ENCODE assay signal across 23 mouse cellular contexts in genomic region chr7:140987182-140988138, GRCm38 (mm10). TPM values are rescaled to one million over a fixed set of nuclear protein-coding genes. Genes with fewer than 3 reads are reported as not detected.
DNase-seq lines count a peak whose midpoint lies in the region; TF ChIP-seq lines count a peak whose summit lies in the region.
"Had no signal": no experiment of that assay in that cellular context is flagged by ENCODE, and none has a peak within 500 bp of the region (broad histone marks: within the 10 kb centered on the region; RNA-seq: fewer than 3 reads in every experiment).

No protein-coding gene starts in this region.

- H3K4me2 ChIP-seq in CH12.LX (ENCODE audit: insufficient read depth, low read depth, poor library complexity, severe bottlenecking): peak overlapping the region; percentile 82
- H3K4me2 ChIP-seq: lung, embryonic 15.5 days; midbrain, embryonic 12.5 days had no signal

- TF ChIP-seq POLR2A in CH12.LX (IDR thresholded peaks at IDR 0.05; ENCODE audit: low read depth, low read length): 0 out of 2 replicates have a peak, but pooled peaks have one; percentile 25
- no peak for TF ChIP-seq POLR2A in thymus, adult 2 months (IDR thresholded peaks at IDR 0.05; ENCODE audit: control insufficient read depth, extremely low read depth, insufficient read depth, low read length, poor library complexity)

- H3K79me2 ChIP-seq in CH12.LX (replicated peaks; ENCODE audit: control insufficient read depth, extremely low read depth, insufficient read depth, poor library complexity, severe bottlenecking): no peaks in the 10 kb centered on the region

- TF ChIP-seq RAD21 in CH12.LX (IDR thresholded peaks at IDR 0.05; ENCODE audit: low read depth, low read length): no peak

- 33% methylated on average over 17 of the region's 17 CpGs for WGBS in thymus, adult 2 months

- H3K9me3 ChIP-seq in CH12.LX (replicated peaks; ENCODE audit: low read length): peaks cover 7% of the 10 kb centered on the region
- H3K9me3 ChIP-seq: lung, embryonic 15.5 days; midbrain, embryonic 12.5 days had no signal

- TF ChIP-seq CTCF in CH12.LX (conservative IDR thresholded peaks at IDR 0.05 in 1 of 2, IDR thresholded peaks at IDR 0.05 in 1 of 2; ENCODE audit: low read depth in 2 of 2, low read length in 2 of 2): no peak
- TF ChIP-seq CTCF in thymus, adult 2 months (IDR thresholded peaks at IDR 0.05; ENCODE audit: borderline replicate concordance, control insufficient read depth, extremely low read depth, insufficient read depth, low read length, poor library complexity): no peak

- peak overlapping the region; percentile 60 for H3K9ac ChIP-seq in CH12.LX (ENCODE audit: insufficient read depth, low read depth)
- H3K9ac ChIP-seq: lung, embryonic 15.5 days; midbrain, embryonic 12.5 days had no signal

- peak; percentile 29 to 69 for DNase-seq in frontal cortex, postnatal 36 days (ENCODE audit: low spot score in 2 of 2)
- no peak for DNase-seq in frontal cortex, postnatal 25 days (ENCODE audit: low spot score in 2 of 2)
- peak; percentile 38 to 39 for DNase-seq in left cerebral cortex, postnatal 36 days (ENCODE audit: low spot score in 2 of 2)
- no peak for DNase-seq in left cerebral cortex, postnatal 10 days (ENCODE audit: extremely low spot score in 1 of 2, low spot score in 2 of 2)
- DNase-seq in CH12.LX (ENCODE audit: extremely low read depth): peak; percentile 86
- DNase-seq in induced T-regulatory cell, adult 2 months (ENCODE audit: low read depth): peak; percentile 61
- no peak for DNase-seq in thymus, adult 2 months
- DNase-seq in kidney, postnatal 36 days: no peak
- DNase-seq: cerebellum, adult 9-10 months; gastrocnemius, adult 2 months; heart, adult 2 months; kidney, adult 2 months; kidney, postnatal 14 days; retina, postnatal 1 day; thymus, adult 18-20 months had no signal

- in situ Hi-C loops in CH12.LX (cut with MboI; ENCODE audit: low pct_ligation_motif_present, low pct_unique_long_range_greater_than_20kb, low sequenced_read_pairs): loop anchor here (25.0 kb wide), 1 partner anchor 375 kb away; no protein-coding TSS in a partner anchor

- intact Hi-C loops in left cerebral cortex, postnatal 36 days (cut with DNase I): no loop called here
- intact Hi-C loops in left cerebral cortex, postnatal 10 days (cut with DNase I): no loop called here

- dilution Hi-C loops in CH12.LX (cut with MboI; ENCODE audit: extremely low pct_ligation_motif_present, extremely low pct_unique_long_range_greater_than_20kb, low sequenced_read_pairs): no loop called here

- H3K27me3 ChIP-seq in CH12.LX (replicated peaks): no peaks in the 10 kb centered on the region
- no peaks in the 10 kb centered on the region for H3K27me3 ChIP-seq in thymus, adult 2 months (ENCODE audit: control insufficient read depth, insufficient read depth, low read length)
- H3K27me3 ChIP-seq: lung, embryonic 15.5 days; midbrain, embryonic 12.5 days had no signal

- peak overlapping the region; percentile 6 to 47 (median 36) for H3K4me3 ChIP-seq in CH12.LX (replicated peaks in 1 of 3; ENCODE audit: low read depth in 2 of 3, low read length in 2 of 3, poor library complexity in 1 of 3)
- no peak overlapping the region for H3K4me3 ChIP-seq in thymus, adult 2 months (ENCODE audit: control insufficient read depth, insufficient read depth, low read length)
- H3K4me3 ChIP-seq: gastrocnemius, adult 2 months; heart, adult 2 months; hindbrain, embryonic 10.5 days; lung, embryonic 15.5 days; midbrain, embryonic 12.5 days had no signal

- H3K36me3 ChIP-seq in CH12.LX (replicated peaks in 1 of 2; ENCODE audit: control insufficient read depth in 1 of 2, insufficient read depth in 1 of 2, low read length in 1 of 2): no peaks in the 10 kb centered on the region
- H3K36me3 ChIP-seq in thymus, adult 2 months (ENCODE audit: control insufficient read depth, insufficient read depth, low read length): no peaks in the 10 kb centered on the region
- H3K36me3 ChIP-seq: hindbrain, embryonic 10.5 days; lung, embryonic 15.5 days; midbrain, embryonic 12.5 days had no signal

- peak; percentile 88 for TF ChIP-seq EP300 in CH12.LX (IDR thresholded peaks at IDR 0.05; ENCODE audit: low read length)

- H3K27ac ChIP-seq in CH12.LX (ENCODE audit: insufficient read depth, low read depth): peak overlapping the region; percentile 37
- H3K27ac ChIP-seq in thymus, adult 2 months (ENCODE audit: control insufficient read depth, insufficient read depth, low read length): no peak overlapping the region
- H3K27ac ChIP-seq: gastrocnemius, adult 2 months; heart, adult 2 months; hindbrain, embryonic 10.5 days; lung, embryonic 15.5 days; midbrain, embryonic 12.5 days had no signal

- peaks cover 29 to 44% of the 10 kb centered on the region in 2 experiments for H3K4me1 ChIP-seq in CH12.LX (ENCODE audit: control insufficient read depth in 1 of 2, insufficient read depth in 2 of 2)
- peaks cover 10% of the 10 kb centered on the region for H3K4me1 ChIP-seq in thymus, adult 2 months (replicated peaks; ENCODE audit: control insufficient read depth, insufficient read depth, low read length)
- H3K4me1 ChIP-seq: midbrain, embryonic 12.5 days had no signal

TF ChIP-seq in CH12.LX, 34 proteins besides CTCF, POLR2A, EP300 and RAD21 (continues in another document):
- TF ChIP-seq UBTF (IDR thresholded peaks at IDR 0.05; ENCODE audit: low read depth, low read length) (no peak), RCOR1 (conservative IDR thresholded peaks at IDR 0.05; ENCODE audit: low read depth, low read length) (peak; percentile 66; the same call in 1 of the 2 replicates), MXI1 (IDR thresholded peaks at IDR 0.05; ENCODE audit: low read depth, low read length) (peak; percentile 66; the same call in 1 of the 2 replicates), KAT2A (IDR thresholded peaks at IDR 0.05; ENCODE audit: insufficient replicate concordance, low read length) (no peak), TBP (conservative IDR thresholded peaks at IDR 0.05; ENCODE audit: low read depth, low read length) (0 out of 2 replicates have a peak, but pooled peaks have one; percentile 57), ZNF384 (IDR thresholded peaks at IDR 0.05; ENCODE audit: low read depth, low read length) (peak; percentile 74), NRF1 (IDR thresholded peaks at IDR 0.05; ENCODE audit: low read depth, low read length) (peak; percentile 48; the same call in 1 of the 2 replicates), MAZ (IDR thresholded peaks at IDR 0.05; ENCODE audit: low read depth, low read length) (0 out of 2 replicates have a peak, but pooled peaks have one; percentile 21), MAFK (IDR thresholded peaks at IDR 0.05; ENCODE audit: insufficient replicate concordance, low read length) (peak; percentile 55; the same call in 1 of the 2 replicates), JUN (IDR thresholded peaks at IDR 0.05; ENCODE audit: insufficient read depth, low read depth, low read length) (peak; percentile 46; the same call in 1 of the 2 replicates), SIN3A (IDR thresholded peaks at IDR 0.05; ENCODE audit: low read length) (peak; percentile 59; the same call in 1 of the 2 replicates), PAX5 (IDR thresholded peaks at IDR 0.05; ENCODE audit: low read length) (no peak), BHLHE40 (IDR thresholded peaks at IDR 0.05; ENCODE audit: low read depth, low read length) (peak; percentile 84), TCF12 (IDR thresholded peaks at IDR 0.05; ENCODE audit: low read depth, low read length) (peak; percentile 92), IRF4 (IDR thresholded peaks at IDR 0.05; ENCODE audit: low read depth, low read length) (peak; percentile 90), ZC3H11A (IDR thresholded peaks at IDR 0.05; ENCODE audit: low read depth, low read length) (no peak), CHD1 (IDR thresholded peaks at IDR 0.05; ENCODE audit: low read depth, low read length) (peak; percentile 98), JUND (conservative IDR thresholded peaks at IDR 0.05; ENCODE audit: low read depth, low read length) (no peak; the same call in 1 of the 2 replicates), ZMIZ1 (IDR thresholded peaks at IDR 0.05; ENCODE audit: low read depth, low read length) (no peak), MEF2A (IDR thresholded peaks at IDR 0.05; ENCODE audit: borderline replicate concordance, low read depth, low read length) (peak; percentile 88), GABPA (IDR thresholded peaks at IDR 0.05; ENCODE audit: insufficient replicate concordance, low read depth, low read length) (no peak)

RNA-seq across cellular contexts. Expression of gene Ifitm1, which starts 20.4 kb away (rescaled TPM):
- 1 to 10 TPM; 3.6 to 4.2 TPM for total RNA-seq in left cerebral cortex, postnatal 36 days (2021)
- 1 to 10 TPM; 3.2 to 3.3 TPM for total RNA-seq in left cerebral cortex, postnatal 10 days (2021)
- total RNA-seq in CH12.LX (2012; rRNA removed) (55.5 and 62.0 TPM in 2 replicates), CH12.LX (2014; rRNA removed) (32.9 and 33.6 TPM in 2 replicates)
- 10.9 and 14.8 TPM in 2 replicates for polyA plus RNA-seq in CH12.LX (2012; ENCODE audit: insufficient read length, low read depth)
- polyA plus RNA-seq in thymus, adult 2 months (2012; rRNA removed): 39.0 and 60.9 TPM in 2 replicates

RNA-seq across cellular contexts. Expression of gene Ifitm3, which starts 23.1 kb away (rescaled TPM):
- total RNA-seq in left cerebral cortex, postnatal 36 days (2021): 10 to 100 TPM in 1 of 2 experiments, 1 to 10 TPM in 1; 9.6 to 14.3 TPM
- total RNA-seq in left cerebral cortex, postnatal 10 days (2021): 1 to 10 TPM; 7.8 to 8.6 TPM
- total RNA-seq in CH12.LX (2012; rRNA removed): 0.25 TPM in 1 of 2 replicates, not detected in the other
- total RNA-seq in CH12.LX (2014; rRNA removed): not detected in 2 replicates
- not detected in 2 replicates for polyA plus RNA-seq in CH12.LX (2012; ENCODE audit: insufficient read length, low read depth)
- polyA plus RNA-seq in thymus, adult 2 months (2012; rRNA removed): 309 and 397 TPM in 2 replicates

RNA-seq across cellular contexts. Expression of gene Ifitm6, which starts 30.3 kb away (rescaled TPM):
- total RNA-seq in left cerebral cortex, postnatal 36 days (2021): not detected
- total RNA-seq in left cerebral cortex, postnatal 10 days (2021): not detected
- not detected in 2 replicates for total RNA-seq in CH12.LX (2012; rRNA removed)
- not detected in 2 replicates for total RNA-seq in CH12.LX (2014; rRNA removed)
- not detected in 2 replicates for polyA plus RNA-seq in CH12.LX (2012; ENCODE audit: insufficient read length, low read depth)
- polyA plus RNA-seq in thymus, adult 2 months (2012; rRNA removed): 4.7 and 5.9 TPM in 2 replicates
- total RNA-seq: gastrocnemius, adult 2 months had no signal
- polyA plus RNA-seq: hindbrain, embryonic 10.5 days had no signal

RNA-seq across cellular contexts. Expression of gene Ifitm2, which starts 31.7 kb away (rescaled TPM):
- 10 to 100 TPM; 12.3 to 14.0 TPM for total RNA-seq in left cerebral cortex, postnatal 36 days (2021)
- total RNA-seq in left cerebral cortex, postnatal 10 days (2021): 10 to 100 TPM; 18.0 to 20.0 TPM
- total RNA-seq in CH12.LX (2012; rRNA removed) (128 and 136 TPM in 2 replicates), CH12.LX (2014; rRNA removed) (314 and 381 TPM in 2 replicates)
- 159 and 213 TPM in 2 replicates for polyA plus RNA-seq in CH12.LX (2012; ENCODE audit: insufficient read length, low read depth)
- 207 and 296 TPM in 2 replicates for polyA plus RNA-seq in thymus, adult 2 months (2012; rRNA removed)

RNA-seq across cellular contexts. Expression of gene Gm45717, which starts 31.7 kb away (rescaled TPM):
- not detected for total RNA-seq in left cerebral cortex, postnatal 36 days (2021)
- not detected for total RNA-seq in left cerebral cortex, postnatal 10 days (2021)
- total RNA-seq in CH12.LX (2012; rRNA removed) (not detected in 2 replicates), CH12.LX (2014; rRNA removed) (not detected in 2 replicates)
- not detected in 2 replicates for polyA plus RNA-seq in CH12.LX (2012; ENCODE audit: insufficient read length, low read depth)
- polyA plus RNA-seq in thymus, adult 2 months (2012; rRNA removed): not detected in 2 replicates
- total RNA-seq: adrenal gland, postnatal 4 days; gastrocnemius, adult 2 months; heart, adult 2 months; liver, adult 2 months had no signal
- polyA plus RNA-seq: forebrain, embryonic 14.5 days; heart, adult 2 months; heart, embryonic 16.5 days; kidney, adult 2 months; liver, adult 2 months; lung, embryonic 15.5 days; midbrain, embryonic 12.5 days; neural tube, embryonic 14.5 days had no signal

Comparison
In these comparisons a context has a peak if more than half of its experiments do, and no peak if none do; other contexts are left out.
1. DNase-seq: peak in frontal cortex, postnatal 36 days (2 of 2), left cerebral cortex, postnatal 36 days (2 of 2), CH12.LX (single experiment) and induced T-regulatory cell, adult 2 months (single experiment); none in frontal cortex, postnatal 25 days (0 of 2), left cerebral cortex, postnatal 10 days (0 of 2), thymus, adult 2 months (single experiment) and kidney, postnatal 36 days (0 of 2).
2. RNA of gene Ifitm1, which starts 20.4 kb away (total RNA-seq): 32.9 to 62.0 TPM in CH12.LX; 3.6 to 4.2 TPM in left cerebral cortex, postnatal 36 days and 3.2 to 3.3 TPM in left cerebral cortex, postnatal 10 days; every median in the first group is over 4 times any median in the second.
3. RNA of gene Ifitm3, which starts 23.1 kb away (total RNA-seq): 9.6 to 14.3 TPM in left cerebral cortex, postnatal 36 days and 7.8 to 8.6 TPM in left cerebral cortex, postnatal 10 days; 0.25 TPM in CH12.LX; every median in the first group is over 4 times any median in the second.